In genomic region chr6:124704417-124704816, GRCm38 (mm10) we compare ENCODE assay signal across 16 mouse cellular contexts.
"Had no signal": no experiment of that assay in that cellular context is flagged by ENCODE, and none has a peak within 500 bp of the region (broad histone marks: within the 10 kb centered on the region; RNA-seq: fewer than 3 reads in every experiment).

No protein-coding gene starts in this region.

- H3K27ac ChIP-seq: lung, embryonic 15.5 days; macrophage; midbrain, embryonic 12.5 days; midbrain, embryonic 15.5 days; neural tube, embryonic 12.5 days; stomach, embryonic 15.5 days; stomach, postnatal 0 days had no signal

- H3K4me3 ChIP-seq: lung, embryonic 15.5 days; megakaryocyte, embryonic 14.5 days; midbrain, embryonic 12.5 days; midbrain, embryonic 15.5 days; neural tube, embryonic 12.5 days; stomach, embryonic 15.5 days had no signal

- H3K27me3 ChIP-seq: lung, embryonic 15.5 days; megakaryocyte, embryonic 14.5 days; midbrain, embryonic 12.5 days; midbrain, embryonic 15.5 days; neural tube, embryonic 12.5 days; stomach, embryonic 15.5 days had no signal

- H3K9ac ChIP-seq: liver, postnatal 0 days; lung, embryonic 15.5 days; midbrain, embryonic 12.5 days; midbrain, embryonic 15.5 days; neural tube, embryonic 12.5 days; stomach, embryonic 15.5 days had no signal

- H3K9me3 ChIP-seq: lung, embryonic 15.5 days; megakaryocyte, embryonic 14.5 days; midbrain, embryonic 12.5 days; midbrain, embryonic 15.5 days; neural tube, embryonic 12.5 days; stomach, embryonic 15.5 days had no signal

- H3K4me2 ChIP-seq: lung, embryonic 15.5 days; midbrain, embryonic 12.5 days; midbrain, embryonic 15.5 days; neural tube, embryonic 12.5 days; stomach, embryonic 15.5 days had no signal

- DNase-seq: liver, postnatal 0 days; lung, adult 2 months; lung, postnatal 14 days; lung, postnatal 36 days; right cerebral cortex, postnatal 14 days; thymus, adult 2 months; thymus, postnatal 25 days; thymus, postnatal 4 days had no signal
